In the genomic region with DNA sequence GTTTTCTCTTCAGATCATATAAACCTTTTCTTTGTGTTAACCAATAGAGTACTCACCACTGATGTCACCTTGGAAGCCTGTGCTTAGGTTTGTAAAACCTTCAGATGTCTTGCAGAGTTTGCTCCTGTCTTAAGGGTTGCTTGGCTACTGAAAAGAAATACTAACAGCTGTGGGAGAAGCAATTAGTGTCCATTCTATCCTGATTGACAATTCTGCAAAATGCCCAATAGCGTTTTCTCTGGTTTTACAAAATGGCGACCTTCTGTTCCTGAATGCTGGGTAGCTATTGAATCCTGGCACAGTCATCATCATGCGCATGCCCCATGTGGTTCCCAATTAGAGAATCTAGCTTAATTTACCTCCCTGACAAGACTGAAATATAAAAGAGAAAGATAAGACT, we compare ENCODE assay signal across 14 mouse cellular contexts.
"Had no signal": no experiment of that assay in that cellular context is flagged by ENCODE, and none has a peak within 500 bp of the region (broad histone marks: within the 10 kb centered on the region; RNA-seq: fewer than 3 reads in every experiment).

No protein-coding gene starts in this region.

- H3K4me1 ChIP-seq: limb, embryonic 10.5 days; neural tube, embryonic 15.5 days had no signal

- DNase-seq: kidney, adult 11 months; kidney, adult 9 months; lung, embryonic 14.5 days; lung, postnatal 10 days; lung, postnatal 4 days; right cerebral cortex, adult 18-20 months; right cerebral cortex, postnatal 25 days; thymus, postnatal 36 days had no signal

- H3K27me3 ChIP-seq: neural tube, embryonic 15.5 days had no signal

- H3K9ac ChIP-seq: lung, embryonic 14.5 days; neural tube, embryonic 15.5 days had no signal

- H3K36me3 ChIP-seq: limb, embryonic 10.5 days; neural tube, embryonic 15.5 days had no signal

- H3K4me3 ChIP-seq: left cerebral cortex, adult 2 months; limb, embryonic 10.5 days; myocyte; neural tube, embryonic 15.5 days had no signal

- H3K9me3 ChIP-seq: limb, embryonic 10.5 days; neural tube, embryonic 15.5 days had no signal

- H3K27ac ChIP-seq: kidney, postnatal 0 days; left cerebral cortex, adult 2 months; limb, embryonic 10.5 days; neural tube, embryonic 15.5 days had no signal

- H3K4me2 ChIP-seq: liver, embryonic 11.5 days; lung, embryonic 14.5 days; neural tube, embryonic 15.5 days had no signal
